Mouse (Mus musculus) embryonic facial prominence, embryonic 14.5 days (tissue): ENCODE data around the gene Arl15. TPM values are rescaled to one million over a fixed set of nuclear protein-coding genes. Genes with fewer than 3 reads are reported as not detected.

Experiments used
- ATAC-seq: fragments of 200-750 bp; cut with Nextera tagmentation; 2 replicates; pipeline ENCODE4 v1.8.0; 2017; ENCODE audit warnings: low read depth, moderate number of reproducible peaks, moderate TSS enrichment
- DNase-seq: peaks from one replicate; pipeline ENCODE4 v3.0.0-alpha.2; 2015; ENCODE audit warnings: low spot score
- H3K27ac ChIP-seq: fragments of 300-500 bp; sonication (generic); replicated peaks from 2 replicates; pipeline ENCODE4 v1.5.1; 2014; ENCODE audit warnings: low read depth, mild to moderate bottlenecking, low read length, moderate library complexity
- H3K27me3 ChIP-seq: fragments of 300-500 bp; sonication (generic); replicated peaks from 2 replicates; pipeline ENCODE4 v1.6.1; 2014; ENCODE audit warnings: low read length; ENCODE audit not compliant: control insufficient read depth, insufficient read depth
- H3K36me3 ChIP-seq: fragments of 300-500 bp; sonication (generic); 2 replicates; pipeline ENCODE4 v1.6.1; 2014; ENCODE audit warnings: low read length, mixed read lengths; ENCODE audit not compliant: control insufficient read depth, insufficient read depth
- H3K4me1 ChIP-seq: fragments of 300-500 bp; sonication (generic); 2 replicates; pipeline ENCODE4 v1.6.1; 2014; ENCODE audit warnings: antibody characterized with exemption, low read length; ENCODE audit not compliant: control insufficient read depth, insufficient read depth
- H3K4me2 ChIP-seq: fragments of 300-500 bp; sonication (generic); 2 replicates; pipeline ENCODE4 v1.6.1; 2014; ENCODE audit warnings: low read depth, mild to moderate bottlenecking, low read length, moderate library complexity, mixed read lengths
- H3K4me3 ChIP-seq: fragments of 300-500 bp; sonication (generic); 2 replicates; pipeline ENCODE4 v1.5.1; 2014; ENCODE audit warnings: low read depth, mild to moderate bottlenecking, low read length
- H3K9ac ChIP-seq: fragments of 300-500 bp; sonication (generic); 2 replicates; pipeline ENCODE4 v1.6.1; 2014; ENCODE audit warnings: low read depth, mild to moderate bottlenecking, low read length, moderate library complexity, mixed read lengths
- H3K9me3 ChIP-seq: fragments of 300-500 bp; sonication (generic); 2 replicates; pipeline ENCODE4 v1.6.1; 2016; ENCODE audit warnings: low read length; ENCODE audit not compliant: control insufficient read depth
- WGBS: fragments of 180-500 bp; shearing (Covaris S2); extraction: QIAGEN DNeasy Blood & Tissue Kit; methylation state at CpG from one replicate; pipeline ENCODE4 v1.1.7; 2014; 5-methylcytosine and 5-hydroxymethylcytosine counted together
- polyA plus RNA-seq: library from polyadenylated mRNA; unstranded; fragments of >200 nt; fragmentation: Nextera tagmentation; extraction: Ambion mirVana; gene quantifications from 2 replicates; pipeline ENCODE4 v1.2.1, GENCODE M21; 2014

Arl15 gene
- polyA plus RNA-seq, 1 experiment from 2014 or later, result 8.2 TPM

GRCm38 (mm10) chr13:113829079-113829478 is 34.8 kb downstream of the Arl15 start:
- DNase-seq (no peak), ATAC-seq (no peak)
- no peaks in the 10 kb centered on the region for H3K4me1 ChIP-seq
- H3K27me3 ChIP-seq, result no peaks in the 10 kb centered on the region
- no peak overlapping the region for H3K27ac ChIP-seq
- H3K9me3 ChIP-seq, result 0 out of 2 replicates have a peak, but pooled peaks cover 8% of the 10 kb centered on the region
- no peaks in the 10 kb centered on the region for H3K36me3 ChIP-seq
- no peak overlapping the region for H3K9ac ChIP-seq
- WGBS, result 87% methylated on average over 2 of the region's 2 CpGs
- H3K4me3 ChIP-seq, result no peak overlapping the region
- H3K4me2 ChIP-seq, result no peak overlapping the region

DNA sequence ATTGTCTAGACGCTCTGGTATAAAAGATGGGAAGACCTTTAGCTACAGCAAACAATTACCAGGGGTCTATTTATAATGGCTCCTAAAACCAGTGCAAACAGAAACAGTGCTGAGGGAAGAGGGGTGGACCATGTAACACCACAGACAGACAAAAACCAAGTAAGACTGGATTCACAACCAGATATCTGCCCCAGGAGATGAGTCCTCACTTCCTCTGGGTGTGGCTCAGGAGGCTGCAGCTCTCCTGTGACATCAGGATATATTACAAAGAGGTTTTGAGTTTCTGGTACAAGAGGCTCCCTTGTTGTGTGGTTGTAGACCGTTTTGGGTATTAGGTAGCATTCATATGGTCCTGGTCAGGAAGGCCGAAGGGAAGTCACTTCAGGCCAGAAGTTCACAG is 36.5 kb downstream of the Arl15 start:
- Histone ChIP-seq H3K27ac (no peak overlapping the region), H3K4me1 (no peaks in the 10 kb centered on the region), H3K4me2 (no peak overlapping the region), H3K36me3 (no peaks in the 10 kb centered on the region), H3K27me3 (no peaks in the 10 kb centered on the region), H3K9me3 (0 out of 2 replicates have a peak, but pooled peaks cover 8% of the 10 kb centered on the region), H3K9ac (no peak overlapping the region), H3K4me3 (no peak overlapping the region)
- ATAC-seq, result no peak
- no peak for DNase-seq
- 84% methylated on average over 3 of the region's 3 CpGs for WGBS

DNA sequence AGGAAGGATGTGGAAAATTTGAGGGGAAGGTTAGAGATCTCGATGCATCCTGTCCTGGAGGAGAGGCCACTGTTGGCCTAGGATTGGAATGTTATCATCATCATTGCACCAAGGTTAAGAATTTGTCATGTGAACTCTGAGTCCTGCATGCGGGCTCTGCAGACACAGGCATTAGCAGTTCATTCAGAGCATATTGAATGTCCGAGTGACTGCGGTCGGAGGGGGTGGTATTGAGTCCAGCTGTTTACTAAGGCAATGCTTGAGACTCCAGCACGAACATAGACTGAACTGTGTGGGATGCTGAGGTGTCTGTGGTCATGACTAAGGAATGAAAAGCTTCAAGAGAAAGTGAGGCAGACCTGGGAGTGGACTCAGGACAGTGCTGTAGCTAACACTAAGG is 38.6 kb downstream of the Arl15 start:
- H3K4me1 ChIP-seq, result no peaks in the 10 kb centered on the region
- no peaks in the 10 kb centered on the region for H3K27me3 ChIP-seq
- H3K27ac ChIP-seq, result no peak overlapping the region
- H3K4me3 ChIP-seq, result no peak overlapping the region
- DNase-seq (no peak), ATAC-seq (no peak)
- WGBS, result 78% methylated on average over 6 of the region's 6 CpGs
- no peak overlapping the region for H3K4me2 ChIP-seq
- 0 out of 2 replicates have a peak, but pooled peaks cover 8% of the 10 kb centered on the region for H3K9me3 ChIP-seq
- no peak overlapping the region for H3K9ac ChIP-seq
- no peaks in the 10 kb centered on the region for H3K36me3 ChIP-seq

- H3K27me3 ChIP-seq, result no peaks in the 10 kb centered on the region
- DNase-seq (no peak), ATAC-seq (no peak)
- 92% methylated on average over 6 of the region's 6 CpGs for WGBS
- no peak overlapping the region for H3K27ac ChIP-seq
- no peaks in the 10 kb centered on the region for H3K36me3 ChIP-seq
- no peak overlapping the region for H3K4me3 ChIP-seq
- no peaks in the 10 kb centered on the region for H3K4me1 ChIP-seq
- 0 out of 2 replicates have a peak, but pooled peaks cover 11% of the 10 kb centered on the region for H3K9me3 ChIP-seq
- no peak overlapping the region for H3K9ac ChIP-seq
- no peak overlapping the region for H3K4me2 ChIP-seq
Measured at GRCm38 (mm10) chr13:113835921-113836320, 41.6 kb downstream of the Arl15 start.

DNA sequence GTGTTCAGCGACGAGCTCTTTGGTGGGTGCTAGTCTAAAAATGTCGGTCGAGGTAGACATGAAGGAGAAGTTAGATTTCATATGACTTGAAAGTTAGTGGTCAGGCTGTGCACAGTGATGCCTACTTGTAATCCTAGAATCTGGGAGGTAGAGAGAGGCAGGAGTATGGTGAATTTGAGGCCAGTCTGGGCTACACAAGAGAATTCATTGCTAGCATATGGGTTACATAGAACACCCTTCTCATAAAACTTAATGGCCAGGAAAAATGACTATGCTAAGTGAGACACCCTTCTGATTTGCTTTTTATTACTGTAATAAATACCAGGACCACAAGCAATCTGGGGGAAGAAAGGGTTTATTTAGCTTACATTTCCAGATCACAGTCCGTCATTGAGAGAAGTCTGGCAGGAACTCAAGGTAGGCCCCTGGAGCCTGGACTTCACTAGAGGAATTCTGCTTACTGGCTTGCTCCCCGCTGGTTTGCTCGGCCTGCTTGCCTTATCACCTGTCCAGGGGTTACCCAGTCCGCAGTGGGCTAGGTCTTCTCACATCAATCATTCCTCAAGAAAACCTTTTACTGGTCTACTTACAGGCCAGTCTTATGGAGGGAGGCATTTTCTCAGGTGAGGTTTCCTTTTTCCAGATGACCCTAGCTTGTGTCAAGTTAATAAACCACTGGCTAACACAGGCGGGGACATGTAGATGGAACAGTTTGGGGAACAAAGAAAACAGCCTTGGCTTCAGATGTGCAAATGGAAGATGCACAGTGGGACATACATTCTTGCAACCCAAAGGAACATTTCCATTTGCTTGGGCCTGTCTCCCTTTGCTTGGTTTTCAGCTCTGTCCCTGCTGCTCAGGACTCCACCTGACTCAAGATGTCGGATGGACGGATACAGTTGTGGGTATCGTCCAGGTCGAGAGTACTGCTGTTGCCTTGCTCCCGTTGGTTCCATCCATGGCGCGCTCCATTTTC is 44.6 kb downstream of the Arl15 start:
- H3K4me3 ChIP-seq, result no peak overlapping the region
- no peak overlapping the region for H3K4me2 ChIP-seq
- H3K27ac ChIP-seq, result no peak overlapping the region
- no peaks in the 10 kb centered on the region for H3K4me1 ChIP-seq
- ATAC-seq (no peak), DNase-seq (no peak)
- no peak overlapping the region for H3K9ac ChIP-seq
- no peaks in the 10 kb centered on the region for H3K27me3 ChIP-seq
- H3K9me3 ChIP-seq, result 0 out of 2 replicates have a peak, but pooled peaks cover 6% of the 10 kb centered on the region
- WGBS, result 94% methylated on average over 16 of the region's 16 CpGs
- H3K36me3 ChIP-seq, result no peaks in the 10 kb centered on the region

DNA sequence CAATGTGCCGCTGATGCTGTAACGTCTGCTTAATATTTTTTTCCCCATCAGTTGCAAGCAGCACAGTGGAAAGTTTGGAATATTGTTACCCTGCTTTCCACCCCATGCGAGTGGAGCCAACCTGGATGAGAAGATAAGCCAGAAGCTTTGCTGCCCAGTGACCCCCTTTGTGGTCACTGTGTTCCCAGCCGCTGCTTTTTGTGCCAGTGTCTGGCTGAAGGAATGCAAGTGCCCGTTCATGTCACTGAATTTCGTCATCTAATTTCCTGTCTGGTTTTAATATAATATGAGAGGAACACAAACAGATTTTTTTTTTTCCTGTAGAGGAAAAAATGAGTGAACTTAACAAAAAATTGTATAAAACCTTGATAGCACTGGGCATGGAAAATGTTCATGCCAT is 46.1 kb downstream of the Arl15 start:
- Histone ChIP-seq H3K4me2 (no peak overlapping the region), H3K4me3 (no peak overlapping the region), H3K27ac (no peak overlapping the region), H3K36me3 (no peaks in the 10 kb centered on the region), H3K9me3 (0 out of 2 replicates have a peak, but pooled peaks cover 6% of the 10 kb centered on the region), H3K27me3 (no peaks in the 10 kb centered on the region), H3K4me1 (no peaks in the 10 kb centered on the region), H3K9ac (no peak overlapping the region)
- no peak for ATAC-seq
- DNase-seq, result no peak
- 72% methylated on average over 6 of the region's 6 CpGs for WGBS

GRCm38 (mm10) chr13:113842411-113843309 is 48.4 kb downstream of the Arl15 start:
- ATAC-seq, result no peak
- DNase-seq, result no peak
- Histone ChIP-seq H3K4me2 (no peak overlapping the region), H3K36me3 (no peaks in the 10 kb centered on the region), H3K9ac (no peak overlapping the region), H3K4me1 (no peaks in the 10 kb centered on the region), H3K9me3 (0 out of 2 replicates have a peak, but pooled peaks cover 6% of the 10 kb centered on the region), H3K4me3 (no peak overlapping the region), H3K27ac (no peak overlapping the region), H3K27me3 (no peaks in the 10 kb centered on the region)
- WGBS, result 81% methylated on average over 14 of the region's 14 CpGs

- 0 out of 2 replicates have a peak, but pooled peaks cover 6% of the 10 kb centered on the region for H3K9me3 ChIP-seq
- ATAC-seq (no peak), DNase-seq (no peak)
- no peak overlapping the region for H3K4me3 ChIP-seq
- no peak overlapping the region for H3K4me2 ChIP-seq
- no peaks in the 10 kb centered on the region for H3K27me3 ChIP-seq
- H3K27ac ChIP-seq, result no peak overlapping the region
- no peaks in the 10 kb centered on the region for H3K4me1 ChIP-seq
- no peaks in the 10 kb centered on the region for H3K36me3 ChIP-seq
- H3K9ac ChIP-seq, result no peak overlapping the region
- 80% methylated on average over 3 of the region's 3 CpGs for WGBS
Measured at GRCm38 (mm10) chr13:113843310-113843649, 49.0 kb downstream of the Arl15 start.
